Mouse (Mus musculus) lung, postnatal 36 days (tissue): Measurements from ENCODE around the gene Rcbtb2.

Source experiments
- DNase-seq: peaks from one replicate; pipeline ENCODE4 v3.0.0; 2022; ENCODE audit warnings: mixed read lengths

Rcbtb2 gene

GRCm38 (mm10) chr14:73217062-73217461, 94.2 kb downstream of the Rcbtb2 start:
- DNase-seq: peak; percentile 43

- peak; percentile 25 for DNase-seq
Observed at GRCm38 (mm10) chr14:73222316-73222970, 99.6 kb downstream of the Rcbtb2 start.

GRCm38 (mm10) chr14:73226346-73226745, 103.5 kb downstream of the Rcbtb2 start:
- DNase-seq: no peak

GRCm38 (mm10) chr14:73226849-73227248, 104.0 kb downstream of the Rcbtb2 start:
- DNase-seq: no peak

- peak; percentile 12 for DNase-seq
Observed at GRCm38 (mm10) chr14:73231286-73231982, 108.6 kb downstream of the Rcbtb2 start.

GRCm38 (mm10) chr14:73234468-73235031, 111.7 kb downstream of the Rcbtb2 start:
- DNase-seq: no peak

GRCm38 (mm10) chr14:73237848-73238321, 115.0 kb downstream of the Rcbtb2 start, which contains the start of gene Lpar6:
Lpar6 (plus strand) TSS chr14:73237895.
- DNase-seq: peak; percentile 78

- DNase-seq: peak; percentile 64
Observed at GRCm38 (mm10) chr14:73238498-73239250, 115.8 kb downstream of the Rcbtb2 start.

GRCm38 (mm10) chr14:73239291-73239690, 116.5 kb downstream of the Rcbtb2 start:
- DNase-seq: peak; percentile 26

GRCm38 (mm10) chr14:73239857-73240256, 117.0 kb downstream of the Rcbtb2 start:
- no peak for DNase-seq

GRCm38 (mm10) chr14:73244061-73244597, 121.3 kb downstream of the Rcbtb2 start:
- DNase-seq: no peak

- no peak for DNase-seq
Observed at GRCm38 (mm10) chr14:73250056-73250455, 127.2 kb downstream of the Rcbtb2 start.

- no peak for DNase-seq
Observed at GRCm38 (mm10) chr14:73252276-73252675, 129.4 kb downstream of the Rcbtb2 start.

- DNase-seq: peak; percentile 24
Observed at GRCm38 (mm10) chr14:73253453-73254251, 130.8 kb downstream of the Rcbtb2 start.

- no peak for DNase-seq
Observed at GRCm38 (mm10) chr14:73254412-73254811, 131.6 kb downstream of the Rcbtb2 start.

- peak; percentile 10 for DNase-seq
Observed at GRCm38 (mm10) chr14:73255426-73255970, 132.7 kb downstream of the Rcbtb2 start.

- DNase-seq: no peak
Observed at GRCm38 (mm10) chr14:73257348-73257747, 134.5 kb downstream of the Rcbtb2 start.
